Mouse (Mus musculus) cerebellum, adult 2 months (tissue): ENCODE results near the gene Fam57a.

Source experiments
- CTCF ChIP-seq: fragments of 200-500 bp; IDR thresholded peaks from 2 replicates; pipeline ENCODE4 v1.5.1; 2011; ENCODE audit warnings: low read depth, mild to moderate bottlenecking, control low read depth, low read length, moderate library complexity, borderline replicate concordance; ENCODE audit not compliant: insufficient read depth
- POLR2A ChIP-seq: fragments of 200-500 bp; IDR thresholded peaks from 2 replicates; pipeline ENCODE4 v1.6.1; 2011; ENCODE audit warnings: low read length, control low read depth, borderline replicate concordance; ENCODE audit not compliant: insufficient read depth

- TF ChIP-seq CTCF, result no peak
- peak; percentile 82 for TF ChIP-seq POLR2A
Observed at GRCm38 (mm10) chr11:76201761-76202674, 22.5 kb downstream of the Fam57a start.
